Comparison of ENCODE assay signal across 18 mouse cellular contexts in the genomic region with DNA sequence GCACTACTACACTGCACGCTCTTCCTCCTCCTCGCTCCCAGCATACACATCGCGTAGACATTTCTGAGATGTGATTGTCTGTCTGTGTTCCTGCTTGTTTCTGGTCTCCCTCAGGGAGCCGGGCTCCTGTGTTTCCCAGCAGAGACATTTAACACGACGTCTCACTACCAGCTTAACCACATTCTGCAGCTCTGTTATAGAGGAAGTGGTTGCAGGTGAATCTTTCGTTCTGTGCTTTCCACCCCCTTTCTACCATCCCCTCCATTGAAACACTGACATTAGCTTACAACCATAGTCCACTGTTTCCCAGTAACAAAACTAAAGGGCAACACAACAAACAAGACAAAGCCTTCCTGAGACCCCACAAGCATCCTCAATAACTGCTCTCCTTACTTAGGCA. TPM values are rescaled to one million over a fixed set of nuclear protein-coding genes. Genes with fewer than 3 reads are reported as not detected.
"Had no signal": no experiment of that assay in that cellular context is flagged by ENCODE, and none has a peak within 500 bp of the region (broad histone marks: within the 10 kb centered on the region; RNA-seq: fewer than 3 reads in every experiment).

No protein-coding gene starts in this region.

- H3K9me3 ChIP-seq: liver, embryonic 13.5 days; midbrain, embryonic 12.5 days had no signal

- H3K9ac ChIP-seq: liver, embryonic 13.5 days; midbrain, embryonic 12.5 days had no signal

- H3K4me3 ChIP-seq: liver, embryonic 13.5 days; midbrain, embryonic 12.5 days; myocyte had no signal

- H3K27ac ChIP-seq: liver, embryonic 13.5 days; macrophage; midbrain, embryonic 12.5 days; stomach, postnatal 0 days had no signal

- H3K4me1 ChIP-seq: liver, embryonic 13.5 days; midbrain, embryonic 12.5 days had no signal

- ATAC-seq: midbrain, embryonic 16.5 days had no signal

- H3K4me2 ChIP-seq: liver, embryonic 13.5 days; midbrain, embryonic 12.5 days had no signal

- DNase-seq: kidney, adult 9 months; kidney, postnatal 14 days; kidney, postnatal 4 days; liver, embryonic 13.5 days; lung, adult 2 months; lung, postnatal 14 days; right cerebral cortex, postnatal 14 days; right cerebral cortex, postnatal 4 days; thymus, adult 2 months; thymus, postnatal 14 days; thymus, postnatal 4 days had no signal

- H3K27me3 ChIP-seq: liver, embryonic 13.5 days; midbrain, embryonic 12.5 days had no signal

RNA-seq across cellular contexts. Expression of gene Rab33a, which starts 25.3 kb away (rescaled TPM):
- total RNA-seq: liver, adult 2 months; megakaryocyte, adult 5-6 weeks had no signal
